Mouse (Mus musculus) left cerebral cortex, adult 8-10 months (tissue): Measurements from ENCODE around the gene Galnt18. TPM values are rescaled to one million over a fixed set of nuclear protein-coding genes. Genes with fewer than 3 reads are reported as not detected.

Experiments used
- DNase-seq, 2 experiments: peaks; one replicate each; pipeline ENCODE4 v3.0.0; 2022; ENCODE audit warnings: low spot score in 2 of 2
- microRNA-seq, 2 experiments: library from miRNA; unstranded; fragments of <30 nt; microRNA quantifications; one replicate each; pipeline ENCODE4 v1.2.0; 2022
- total RNA-seq, 4 experiments: library from RNA; stranded (reverse); gene quantifications; 2 replicates each; pipeline ENCODE4 v1.2.4; 2022

The Galnt18 gene
- total RNA-seq, 4 experiments from 2014 or later: 34.0 to 36.6 (median 35.9) TPM

GRCm38 (mm10) chr7:111486811-111487333 is 292.9 kb downstream of the Galnt18 start:
- DNase-seq: no peak

GRCm38 (mm10) chr7:111483896-111484295 is 295.9 kb downstream of the Galnt18 start:
- no peak for DNase-seq

GRCm38 (mm10) chr7:111483321-111483720 is 296.5 kb downstream of the Galnt18 start:
- no peak for DNase-seq

GRCm38 (mm10) chr7:111467715-111468114 is 312.1 kb downstream of the Galnt18 start:
- DNase-seq: no peak

GRCm38 (mm10) chr7:111466720-111467119 is 313.1 kb downstream of the Galnt18 start:
- DNase-seq: no peak

- no peak for DNase-seq
Observed at GRCm38 (mm10) chr7:111466121-111466520, 313.7 kb downstream of the Galnt18 start.

- no peak for DNase-seq
Observed at GRCm38 (mm10) chr7:111459716-111460115, 320.1 kb downstream of the Galnt18 start.

- no peak for DNase-seq
Observed at GRCm38 (mm10) chr7:111456007-111456406, 323.8 kb downstream of the Galnt18 start.

GRCm38 (mm10) chr7:111455541-111455940 is 324.2 kb downstream of the Galnt18 start:
- DNase-seq: no peak

- no peak for DNase-seq
Observed at GRCm38 (mm10) chr7:111452000-111452399, 327.8 kb downstream of the Galnt18 start.

- no peak for DNase-seq
Observed at GRCm38 (mm10) chr7:111450286-111451095, 329.3 kb downstream of the Galnt18 start.

GRCm38 (mm10) chr7:111433173-111433572 is 346.6 kb downstream of the Galnt18 start:
- no peak for DNase-seq

GRCm38 (mm10) chr7:111427392-111427791 is 352.4 kb downstream of the Galnt18 start:
- no peak for DNase-seq

Small RNA genes lying within 50 kb of the gene (microRNA-seq; reads per million reads assigned to microRNA genes)
- 0 reads per million in 2 experiments for gene Gm25787

Other genes with a start within 250 kb of the Galnt18 start
- gene Usp47, start 243.5 kb upstream of the Galnt18 start, total RNA-seq: 10 to 100 TPM; 65.5 to 68.1 (median 66.7) TPM